Mouse (Mus musculus) right cerebral cortex, adult 18-20 months (tissue): ENCODE results near the gene BC029722.
"Not testable (repeated sequence)": the region's sequence is repeated elsewhere in the genome, so short reads cannot be mapped to it uniquely, and the experiment has no call there.

Experiments
- DNase-seq: peaks from one replicate; pipeline ENCODE4 v3.0.0; 2022; ENCODE audit warnings: mixed read lengths

BC029722 gene

GRCm38 (mm10) chr2:155819392-155819448 lies at the start of gene BC029722:
Gene BC029722, minus strand, starts transcription at chr2:155819426.
- DNase-seq = no peak

- DNase-seq = no peak
These were observed 49.1 kb upstream of the BC029722 start for GRCm38 (mm10) chr2:155868320-155868719.

GRCm38 (mm10) chr2:155863301-155863867 lies 44.2 kb upstream of the BC029722 start:
- no peak for DNase-seq

- DNase-seq = peak; percentile 19
These were observed 43.5 kb upstream of the BC029722 start for GRCm38 (mm10) chr2:155862573-155863300.

GRCm38 (mm10) chr2:155861581-155861980 lies 42.4 kb upstream of the BC029722 start:
- DNase-seq = no peak

GRCm38 (mm10) chr2:155860102-155860501 lies 40.9 kb upstream of the BC029722 start:
- no peak for DNase-seq

GRCm38 (mm10) chr2:155852536-155852935 lies 33.3 kb upstream of the BC029722 start:
- no peak for DNase-seq

- no peak for DNase-seq
These were observed 30.9 kb upstream of the BC029722 start for GRCm38 (mm10) chr2:155850120-155850519.

- no peak for DNase-seq
These were observed 30.2 kb upstream of the BC029722 start for GRCm38 (mm10) chr2:155849464-155849863.

GRCm38 (mm10) chr2:155848291-155848690 lies 29.1 kb upstream of the BC029722 start:
- peak; percentile 78 for DNase-seq

- DNase-seq = no peak
These were observed 27.7 kb upstream of the BC029722 start for GRCm38 (mm10) chr2:155846930-155847329.

- no peak for DNase-seq
These were observed 19.7 kb upstream of the BC029722 start for GRCm38 (mm10) chr2:155838961-155839360.

- DNase-seq = no peak
These were observed 18.7 kb upstream of the BC029722 start for GRCm38 (mm10) chr2:155837961-155838360.

- no peak for DNase-seq
These were observed 15.5 kb upstream of the BC029722 start, which contains the start of gene Fam83c for GRCm38 (mm10) chr2:155834732-155835131. Gene Fam83c, minus strand, starts transcription at chr2:155834854.

- DNase-seq = not testable (repeated sequence)
These were observed 12.9 kb upstream of the BC029722 start for GRCm38 (mm10) chr2:155832087-155832486.

- no peak for DNase-seq
These were observed 12.1 kb upstream of the BC029722 start for GRCm38 (mm10) chr2:155831302-155831701.

- no peak for DNase-seq
These were observed 11.6 kb upstream of the BC029722 start for GRCm38 (mm10) chr2:155830841-155831240.

GRCm38 (mm10) chr2:155826630-155827424 lies 7.6 kb upstream of the BC029722 start, which contains the start of gene Eif6:
Gene Eif6, minus strand, starts transcription at chr2:155826925.
- DNase-seq = peak; percentile 90

- DNase-seq = no peak
These were observed 6.8 kb upstream of the BC029722 start for GRCm38 (mm10) chr2:155825904-155826629.

- no peak for DNase-seq
These were observed 4.5 kb upstream of the BC029722 start for GRCm38 (mm10) chr2:155823722-155824121.

- DNase-seq = no peak
These were observed 1.6 kb upstream of the BC029722 start for GRCm38 (mm10) chr2:155820779-155821178.

- DNase-seq = no peak
These were observed 424 bp upstream of the BC029722 start for GRCm38 (mm10) chr2:155819449-155820251.
